Mouse (Mus musculus) forebrain, embryonic 15.5 days (tissue): ENCODE measurements at regions not wholly inside any gene's neighbourhood (a gene's known extent, or its start where the extent isn't known, plus 50 kb on each side); places are given as distances from the start of the nearest gene placed in this dataset.
A peak's percentile ranks its signal among the peaks of the same experiment; 100 is the strongest.

Experiments used
- ATAC-seq: fragments of 200-750 bp; cut with Nextera tagmentation; replicated peaks from 2 replicates; pipeline ENCODE4 v1.8.0; 2017; ENCODE audit warnings: mild to moderate bottlenecking, moderate TSS enrichment, moderate library complexity
- H3K27ac ChIP-seq: fragments of 300-500 bp; sonication (generic); replicated peaks from 2 replicates; pipeline ENCODE4 v1.5.1; 2015; ENCODE audit warnings: mild to moderate bottlenecking, inconsistent platforms
- H3K27me3 ChIP-seq: fragments of 300-500 bp; sonication (generic); 2 replicates; pipeline ENCODE4 v1.6.1; 2015; ENCODE audit warnings: inconsistent platforms
- H3K36me3 ChIP-seq: fragments of 300-500 bp; sonication (generic); 2 replicates; pipeline ENCODE4 v1.6.1; 2015; ENCODE audit warnings: mild to moderate bottlenecking, inconsistent platforms
- H3K4me1 ChIP-seq: fragments of 300-500 bp; sonication (generic); 2 replicates; pipeline ENCODE4 v1.6.1; 2015; ENCODE audit warnings: inconsistent platforms
- H3K4me2 ChIP-seq: fragments of 300-500 bp; sonication (generic); replicated peaks from 2 replicates; pipeline ENCODE4 v1.6.1; 2015; ENCODE audit warnings: mild to moderate bottlenecking, inconsistent platforms
- H3K4me3 ChIP-seq: fragments of 300-500 bp; sonication (generic); 2 replicates; pipeline ENCODE4 v1.5.1; 2015; ENCODE audit warnings: mild to moderate bottlenecking, inconsistent platforms
- H3K9ac ChIP-seq: fragments of 300-500 bp; sonication (generic); replicated peaks from 2 replicates; pipeline ENCODE4 v1.6.1; 2015; ENCODE audit warnings: mild to moderate bottlenecking, inconsistent platforms
- H3K9me3 ChIP-seq: fragments of 300-500 bp; sonication (generic); 2 replicates; pipeline ENCODE4 v1.6.1; 2016; ENCODE audit warnings: inconsistent platforms
- WGBS: fragments of 180-500 bp; shearing (Covaris S2); methylation state at CpG from one replicate; pipeline ENCODE4 v1.1.7; 2015; ENCODE audit warnings: mixed read lengths; 5-methylcytosine and 5-hydroxymethylcytosine counted together

DNA sequence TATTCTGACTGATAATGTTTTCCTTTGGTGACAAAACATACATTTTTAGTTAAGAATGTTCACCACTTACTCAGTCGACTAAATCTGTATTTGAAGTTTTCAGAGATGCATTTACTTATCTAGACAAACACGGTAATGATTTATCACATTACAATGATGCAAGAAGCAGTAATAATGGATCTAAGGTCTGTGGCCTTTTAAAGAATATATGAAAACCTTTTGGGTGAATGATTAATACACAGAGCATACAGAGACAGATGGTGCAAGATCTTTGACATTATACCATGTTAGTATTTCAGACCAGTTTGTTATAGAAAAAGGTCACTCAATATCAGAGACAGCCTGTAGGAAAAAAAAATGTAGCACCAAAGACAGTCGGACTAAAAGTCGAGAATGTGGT is 1004.2 kb upstream of the Ncam2 start:
- no peak for ATAC-seq
- no peaks in the 10 kb centered on the region for H3K4me1 ChIP-seq
- WGBS: 86% methylated on average over 4 of the region's 4 CpGs
- no peaks in the 10 kb centered on the region for H3K36me3 ChIP-seq
- H3K4me2 ChIP-seq: no peak overlapping the region
- no peak overlapping the region for H3K9ac ChIP-seq
- H3K27ac ChIP-seq: no peak overlapping the region
- no peak overlapping the region for H3K4me3 ChIP-seq
- no peaks in the 10 kb centered on the region for H3K9me3 ChIP-seq
- no peaks in the 10 kb centered on the region for H3K27me3 ChIP-seq

DNA sequence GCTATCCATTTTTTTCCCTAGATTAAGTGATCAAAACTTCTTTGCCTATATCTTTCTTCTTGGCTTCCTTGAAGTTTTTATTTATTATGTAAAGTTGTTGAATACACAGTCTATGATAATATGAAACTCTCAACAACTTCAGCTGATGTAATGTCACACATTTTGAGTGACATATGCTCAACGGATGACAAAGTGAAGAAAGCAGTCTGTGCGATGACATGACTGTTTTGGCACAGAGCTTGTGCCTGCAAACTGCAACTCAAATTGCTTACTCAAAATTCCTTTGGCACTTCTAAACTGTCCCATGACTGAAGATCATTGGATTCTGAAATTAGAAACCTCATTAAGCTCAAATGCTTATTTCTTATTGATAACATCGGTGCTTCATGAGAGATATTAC is 997.7 kb upstream of the Ncam2 start:
- WGBS: 74% methylated on average over 3 of the region's 3 CpGs
- H3K4me3 ChIP-seq: no peak overlapping the region
- H3K4me2 ChIP-seq: no peak overlapping the region
- H3K36me3 ChIP-seq: no peaks in the 10 kb centered on the region
- no peak overlapping the region for H3K9ac ChIP-seq
- H3K27ac ChIP-seq: no peak overlapping the region
- no peaks in the 10 kb centered on the region for H3K4me1 ChIP-seq
- no peak; the same call in 1 of the 2 replicates for ATAC-seq
- no peaks in the 10 kb centered on the region for H3K27me3 ChIP-seq
- 0 out of 2 replicates have a peak, but pooled peaks cover 3% of the 10 kb centered on the region for H3K9me3 ChIP-seq

DNA sequence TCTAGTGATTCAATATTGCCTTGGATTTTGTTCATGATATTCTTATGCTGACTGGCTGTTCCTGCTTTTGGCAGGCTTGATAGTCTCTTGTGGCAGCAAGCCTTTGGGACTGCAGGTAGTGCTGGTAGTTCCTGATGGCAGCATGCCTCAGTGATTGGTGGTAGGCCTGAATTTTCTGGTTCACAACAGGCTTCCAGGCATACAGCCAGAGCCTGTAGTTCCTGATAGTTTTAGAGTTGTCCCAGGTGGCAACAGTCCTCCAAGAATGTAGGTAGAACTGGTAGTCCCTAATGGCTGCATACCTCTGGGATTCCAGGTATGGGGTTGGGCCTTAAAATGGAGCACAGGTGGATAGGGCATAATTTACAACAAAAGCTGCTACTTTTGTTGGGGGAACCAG is 987.7 kb upstream of the Ncam2 start:
- Histone ChIP-seq H3K4me1 (no peaks in the 10 kb centered on the region), H3K4me3 (no peak overlapping the region), H3K9ac (no peak overlapping the region), H3K9me3 (no peaks in the 10 kb centered on the region), H3K36me3 (no peaks in the 10 kb centered on the region), H3K27me3 (no peaks in the 10 kb centered on the region), H3K4me2 (no peak overlapping the region), H3K27ac (no peak overlapping the region)
- no peak for ATAC-seq

DNA sequence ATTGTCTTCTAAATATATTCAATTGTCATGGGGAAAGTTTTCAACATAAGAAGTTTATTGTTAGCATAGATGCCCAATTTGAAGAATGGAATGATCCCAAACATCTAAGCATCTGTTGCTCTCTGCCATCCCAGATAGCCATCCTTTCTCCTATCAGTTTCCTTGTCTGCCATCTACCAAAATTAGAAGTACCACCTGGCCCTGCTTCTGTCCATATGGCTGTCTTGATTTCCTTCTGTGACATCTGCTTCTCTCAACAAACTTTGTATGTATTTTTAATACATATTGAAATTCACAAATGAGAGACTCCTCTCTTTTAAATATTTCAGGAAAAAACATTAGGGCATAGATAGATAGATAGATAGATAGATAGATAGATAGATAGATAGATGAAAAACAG is 945.1 kb upstream of the Ncam2 start:
- Histone ChIP-seq H3K4me1 (no peaks in the 10 kb centered on the region), H3K36me3 (no peaks in the 10 kb centered on the region), H3K9ac (no peak overlapping the region), H3K4me2 (no peak overlapping the region), H3K4me3 (no peak overlapping the region), H3K27ac (no peak overlapping the region), H3K9me3 (no peaks in the 10 kb centered on the region), H3K27me3 (no peaks in the 10 kb centered on the region)
- no peak for ATAC-seq

DNA sequence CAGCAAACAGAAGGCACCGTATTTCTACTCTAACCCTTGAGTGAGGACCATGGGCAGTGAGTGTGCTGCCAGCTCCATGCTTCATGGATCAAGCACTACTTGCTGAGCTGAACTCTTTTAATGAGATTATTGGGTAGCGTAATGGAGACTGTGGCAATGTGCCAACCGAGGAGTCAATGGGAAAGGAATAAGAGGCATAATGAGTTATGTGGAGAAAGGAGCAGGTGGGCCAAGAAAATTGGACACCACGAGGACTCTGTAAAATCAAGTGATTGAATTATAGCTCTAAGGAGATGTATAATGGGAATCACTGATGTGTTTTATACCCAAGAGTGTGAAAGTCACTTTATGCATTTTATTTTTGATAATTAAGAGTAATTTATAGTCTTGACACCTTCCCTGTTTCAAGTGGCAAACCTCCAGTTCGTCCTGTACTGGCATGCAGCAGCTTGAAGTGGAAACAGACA is 934.3 kb upstream of the Ncam2 start:
- Histone ChIP-seq H3K4me2 (no peak overlapping the region), H3K36me3 (no peaks in the 10 kb centered on the region), H3K27me3 (no peaks in the 10 kb centered on the region), H3K4me3 (no peak overlapping the region), H3K27ac (no peak overlapping the region), H3K9me3 (no peaks in the 10 kb centered on the region), H3K4me1 (no peaks in the 10 kb centered on the region), H3K9ac (no peak overlapping the region)
- peak; percentile 88 for ATAC-seq
- WGBS: 11% methylated on average over 5 of the region's 5 CpGs

DNA sequence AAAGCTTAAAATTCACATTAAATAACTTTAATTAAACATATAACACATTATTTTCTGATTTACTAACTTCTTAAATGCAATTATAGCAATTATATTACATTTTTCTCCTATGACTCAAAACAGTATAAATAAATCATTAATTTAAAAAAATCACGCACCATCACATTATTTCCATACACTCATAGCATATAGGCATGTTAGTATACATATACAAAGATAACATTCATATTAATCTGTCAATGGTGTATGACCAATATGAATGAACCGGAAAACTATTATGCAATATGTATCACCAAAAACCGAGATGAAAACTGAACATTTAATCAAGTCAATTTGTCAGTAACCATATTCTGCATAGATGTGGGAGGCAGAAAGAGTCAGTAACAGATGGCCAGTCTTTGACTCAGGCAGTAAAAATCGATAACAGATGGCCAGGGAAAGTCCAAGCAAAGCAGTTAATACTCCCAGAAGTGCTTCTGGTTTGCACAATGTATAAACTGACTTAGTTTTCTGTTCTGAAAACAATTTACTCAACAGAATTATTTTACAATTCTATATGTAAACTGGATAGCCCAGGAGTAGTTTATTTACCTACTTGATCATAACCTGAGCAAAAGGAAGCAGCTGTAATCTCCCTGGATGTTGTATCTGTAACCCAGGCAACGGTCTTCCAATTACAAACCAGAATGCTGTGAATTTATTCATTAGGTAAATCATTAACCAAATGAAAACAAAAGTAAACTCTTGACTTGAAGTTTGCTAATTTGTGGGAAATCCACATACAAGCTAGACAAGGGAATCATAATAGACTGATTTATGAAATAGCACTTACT is 928.0 kb upstream of the Ncam2 start:
- H3K27me3 ChIP-seq: no peaks in the 10 kb centered on the region
- H3K4me2 ChIP-seq: no peak overlapping the region
- H3K9ac ChIP-seq: no peak overlapping the region
- no peaks in the 10 kb centered on the region for H3K4me1 ChIP-seq
- ATAC-seq: peak; percentile 66
- no peak overlapping the region for H3K4me3 ChIP-seq
- 64% methylated on average over 5 of the region's 5 CpGs for WGBS
- no peak overlapping the region for H3K27ac ChIP-seq
- H3K36me3 ChIP-seq: no peaks in the 10 kb centered on the region
- H3K9me3 ChIP-seq: no peaks in the 10 kb centered on the region
